ENCODE assay signal across 8 mouse cellular contexts in genomic region chr12:4476832-4477671, GRCm38 (mm10). TPM values are rescaled to one million over a fixed set of nuclear protein-coding genes. Genes with fewer than 3 reads are reported as not detected.
DNase-seq lines count a peak whose midpoint lies in the region; ATAC-seq and TF ChIP-seq lines count a peak whose summit lies in the region.

TSS of gene Ncoa1 (minus strand) at chr12:4477182.

- peak within 1 kb of the TSS; percentile 92 for H3K9ac ChIP-seq in forebrain, embryonic 11.5 days (ENCODE audit: low read length)
- H3K9ac ChIP-seq in heart, embryonic 15.5 days: peak within 1 kb of the TSS; percentile 92
- H3K9ac ChIP-seq in liver, embryonic 16.5 days (ENCODE audit: low read depth, low read length): peak within 1 kb of the TSS; percentile 84
- peak within 1 kb of the TSS; percentile 93 for H3K9ac ChIP-seq in neural tube, embryonic 12.5 days
- peak within 1 kb of the TSS; percentile 97 for H3K9ac ChIP-seq in stomach, postnatal 0 days (ENCODE audit: low read length)

- no peaks in the 10 kb centered on the region for H3K36me3 ChIP-seq in forebrain, embryonic 11.5 days (ENCODE audit: control insufficient read depth, insufficient read depth, low read length)
- no peaks in the 10 kb centered on the region for H3K36me3 ChIP-seq in heart, embryonic 15.5 days
- H3K36me3 ChIP-seq in liver, embryonic 16.5 days (ENCODE audit: control insufficient read depth, insufficient read depth): no peaks in the 10 kb centered on the region
- H3K36me3 ChIP-seq in neural tube, embryonic 12.5 days: no peaks in the 10 kb centered on the region
- H3K36me3 ChIP-seq in stomach, postnatal 0 days (ENCODE audit: control insufficient read depth, insufficient read depth, low read length): no peaks in the 10 kb centered on the region

- H3K4me1 ChIP-seq in forebrain, embryonic 11.5 days (replicated peaks; ENCODE audit: control insufficient read depth, insufficient read depth, low read length): peaks cover 3% of the 10 kb centered on the region; the same call in 1 of the 2 replicates
- peaks cover 24% of the 10 kb centered on the region for H3K4me1 ChIP-seq in heart, embryonic 15.5 days (replicated peaks)
- peaks cover 7% of the 10 kb centered on the region for H3K4me1 ChIP-seq in liver, embryonic 16.5 days (ENCODE audit: control insufficient read depth, low read depth, low read length)
- peaks cover 22% of the 10 kb centered on the region for H3K4me1 ChIP-seq in neural tube, embryonic 12.5 days
- H3K4me1 ChIP-seq in stomach, postnatal 0 days (replicated peaks; ENCODE audit: control insufficient read depth, insufficient read depth): peaks cover 4% of the 10 kb centered on the region

- TF ChIP-seq EP300 in stomach, postnatal 0 days (optimal IDR thresholded peaks at IDR 0.05): no peak

- ATAC-seq in CD4-positive, CD25-positive, alpha-beta regulatory T cell, adult 4 months: peak; percentile 56
- ATAC-seq in forebrain, embryonic 11.5 days (replicated peaks; ENCODE audit: low FRiP score): peak; percentile 75
- ATAC-seq in heart, embryonic 15.5 days (replicated peaks; ENCODE audit: insufficient number of reproducible peaks, insufficient read depth, low FRiP score, low read depth): peak; percentile 84
- ATAC-seq in liver, embryonic 16.5 days (ENCODE audit: low read depth): peak; percentile 82
- ATAC-seq in neural tube, embryonic 12.5 days (ENCODE audit: low FRiP score, low read depth): peak; percentile 86
- peak; percentile 87 for ATAC-seq in stomach, postnatal 0 days (ENCODE audit: low FRiP score, low TSS enrichment)

- peak within 1 kb of the TSS; percentile 88 for H3K27ac ChIP-seq in forebrain, embryonic 11.5 days (ENCODE audit: low read depth, low read length)
- peak within 1 kb of the TSS; percentile 94 for H3K27ac ChIP-seq in heart, embryonic 15.5 days
- peak within 1 kb of the TSS; percentile 74 for H3K27ac ChIP-seq in liver, embryonic 16.5 days (ENCODE audit: low read length)
- peak within 1 kb of the TSS; percentile 95 for H3K27ac ChIP-seq in neural tube, embryonic 12.5 days
- H3K27ac ChIP-seq in stomach, postnatal 0 days (replicated peaks): peak within 1 kb of the TSS; percentile 96

- H3K9me3 ChIP-seq in forebrain, embryonic 11.5 days (ENCODE audit: control insufficient read depth, low read length): no peaks in the 10 kb centered on the region
- H3K9me3 ChIP-seq in heart, embryonic 15.5 days (replicated peaks): no peaks in the 10 kb centered on the region
- H3K9me3 ChIP-seq in liver, embryonic 16.5 days (replicated peaks; ENCODE audit: control insufficient read depth, low read length): no peaks in the 10 kb centered on the region
- H3K9me3 ChIP-seq in neural tube, embryonic 12.5 days: no peaks in the 10 kb centered on the region
- no peaks in the 10 kb centered on the region for H3K9me3 ChIP-seq in stomach, postnatal 0 days (ENCODE audit: control insufficient read depth, low read length)

- under 1% methylated on average over 62 of the region's 98 CpGs for WGBS in forebrain, embryonic 11.5 days
- WGBS in heart, embryonic 15.5 days: 1% methylated on average over 67 of the region's 98 CpGs
- WGBS in liver, embryonic 16.5 days (ENCODE audit: insufficient replicate concordance): under 1% methylated on average over 72 of the region's 98 CpGs
- 2% methylated on average over 68 of the region's 98 CpGs for WGBS in neural tube, embryonic 12.5 days
- 1% methylated on average over 33 of the region's 98 CpGs for WGBS in stomach, postnatal 0 days

- peak within 1 kb of the TSS; percentile 93 for H3K4me3 ChIP-seq in forebrain, embryonic 11.5 days (ENCODE audit: low read depth, low read length)
- H3K4me3 ChIP-seq in heart, embryonic 15.5 days: peak within 1 kb of the TSS; percentile 82
- peak within 1 kb of the TSS; percentile 88 for H3K4me3 ChIP-seq in liver, embryonic 16.5 days (ENCODE audit: low read depth, low read length)
- peak within 1 kb of the TSS; percentile 83 for H3K4me3 ChIP-seq in neural tube, embryonic 12.5 days
- H3K4me3 ChIP-seq in stomach, postnatal 0 days (ENCODE audit: low read depth, low read length): peak within 1 kb of the TSS; percentile 90

- H3K4me2 ChIP-seq in forebrain, embryonic 11.5 days (ENCODE audit: low read depth, low read length, severe bottlenecking): peak within 1 kb of the TSS; percentile 88
- H3K4me2 ChIP-seq in heart, embryonic 15.5 days: peak within 1 kb of the TSS; percentile 80
- H3K4me2 ChIP-seq in liver, embryonic 16.5 days (ENCODE audit: low read depth, low read length): peak within 1 kb of the TSS; percentile 92
- peak within 1 kb of the TSS; percentile 75 for H3K4me2 ChIP-seq in neural tube, embryonic 12.5 days (replicated peaks)
- H3K4me2 ChIP-seq in stomach, postnatal 0 days (replicated peaks; ENCODE audit: low read depth): peak within 1 kb of the TSS; percentile 97

- peak; percentile 60 for TF ChIP-seq CTCF in stomach, postnatal 0 days (IDR thresholded peaks at IDR 0.05; ENCODE audit: low read depth)

- H3K27me3 ChIP-seq in forebrain, embryonic 11.5 days (ENCODE audit: control insufficient read depth, insufficient read depth, low read length): no peaks in the 10 kb centered on the region
- no peaks in the 10 kb centered on the region; the same call in 1 of the 2 replicates for H3K27me3 ChIP-seq in heart, embryonic 15.5 days
- H3K27me3 ChIP-seq in liver, embryonic 16.5 days (ENCODE audit: control insufficient read depth, insufficient read depth, low read depth, low read length): peaks cover 57% of the 10 kb centered on the region
- peaks cover 4% of the 10 kb centered on the region; the same call in 1 of the 2 replicates for H3K27me3 ChIP-seq in neural tube, embryonic 12.5 days (replicated peaks)
- no peaks in the 10 kb centered on the region for H3K27me3 ChIP-seq in stomach, postnatal 0 days (ENCODE audit: control insufficient read depth, insufficient read depth, low read length)

- DNase-seq in c-Kit-negative CD71-positive TER-119-positive erythroid progenitor cells, embryonic 14.5 days (ENCODE audit: low read depth, low spot score): peak; percentile 19
- DNase-seq in forebrain, embryonic 11.5 days (ENCODE audit: low spot score): peak; percentile 89
- DNase-seq in kidney, postnatal 25 days: peak; percentile 73 to 88
- DNase-seq in stomach, postnatal 0 days (ENCODE audit: low spot score): peak; percentile 84

RNA-seq across cellular contexts. Expression of gene Ncoa1, which starts in this region (rescaled TPM):
- polyA plus RNA-seq in CD4-positive, CD25-positive, alpha-beta regulatory T cell, adult 4 months (2017; shearing (Covaris generic)): 10 to 100 TPM; 12.5 to 14.6 TPM
- 9.0 and 9.2 TPM in 2 replicates for polyA plus RNA-seq in forebrain, embryonic 11.5 days (2014; fragmentation: Nextera tagmentation; extraction: Ambion mirVana)
- 7.8 and 8.0 TPM in 2 replicates for polyA plus RNA-seq in heart, embryonic 15.5 days (2015; fragmentation: Nextera tagmentation; extraction: Ambion mirVana)
- polyA plus RNA-seq in liver, embryonic 16.5 days (2015; fragmentation: Nextera tagmentation; extraction: Ambion mirVana): 0.76 and 1.7 TPM in 2 replicates
- 12.0 and 12.4 TPM in 2 replicates for polyA plus RNA-seq in neural tube, embryonic 12.5 days (2016; fragmentation: Nextera tagmentation; extraction: Ambion mirVana)
- polyA plus RNA-seq in stomach, postnatal 0 days (2015; fragmentation: Nextera tagmentation; extraction: Ambion mirVana): 5.0 and 6.0 TPM in 2 replicates

Comparison
In these comparisons a context has a peak if more than half of its experiments do, and no peak if none do; other contexts are left out.
1. Peak in every context shown above with its lines: DNase-seq, ATAC-seq, H3K4me3 ChIP-seq and H3K27ac ChIP-seq.
2. DNase-seq: peak in every context shown above with its lines; median percentile 89 in forebrain, embryonic 11.5 days; 84 in stomach, postnatal 0 days; 80 in kidney, postnatal 25 days; 19 in c-Kit-negative CD71-positive TER-119-positive erythroid progenitor cells, embryonic 14.5 days.